Mouse (Mus musculus) heart, embryonic 16.5 days (tissue): Measurements from ENCODE around the gene Ldhal6b. TPM values are rescaled to one million over a fixed set of nuclear protein-coding genes. Genes with fewer than 3 reads are reported as not detected.

Experiments
- ATAC-seq: fragments of 200-750 bp; cut with Nextera tagmentation; replicated peaks from 2 replicates; pipeline ENCODE4 v1.8.0; 2017; ENCODE audit warnings: moderate number of reproducible peaks; ENCODE audit not compliant: insufficient read depth, low FRiP score; ENCODE audit errors: extremely low read depth
- H3K27ac ChIP-seq: fragments of 300-500 bp; sonication (generic); 2 replicates; pipeline ENCODE4 v1.5.1; 2014; ENCODE audit warnings: mild to moderate bottlenecking, low read length, control low read depth, moderate library complexity
- H3K27me3 ChIP-seq: fragments of 300-500 bp; sonication (generic); 2 replicates; pipeline ENCODE4 v1.6.1; 2014; ENCODE audit warnings: low read length, mixed read lengths; ENCODE audit not compliant: control insufficient read depth, insufficient read depth
- H3K36me3 ChIP-seq: fragments of 300-500 bp; sonication (generic); 2 replicates; pipeline ENCODE4 v1.6.1; 2014; ENCODE audit not compliant: control insufficient read depth, insufficient read depth
- H3K4me1 ChIP-seq: fragments of 300-500 bp; sonication (generic); 2 replicates; pipeline ENCODE4 v1.6.1; 2014; ENCODE audit warnings: low read length, mixed read lengths; ENCODE audit not compliant: control insufficient read depth, insufficient read depth
- H3K4me2 ChIP-seq: fragments of 300-500 bp; sonication (generic); 2 replicates; pipeline ENCODE4 v1.6.1; 2014; ENCODE audit warnings: low read depth, mild to moderate bottlenecking, control low read depth, low read length
- H3K4me3 ChIP-seq: fragments of 300-500 bp; sonication (generic); 2 replicates; pipeline ENCODE4 v1.5.1; 2014; ENCODE audit warnings: mild to moderate bottlenecking, control low read depth, low read length
- H3K9ac ChIP-seq: fragments of 300-500 bp; sonication (generic); 2 replicates; pipeline ENCODE4 v1.6.1; 2014; ENCODE audit warnings: low read length, control low read depth
- H3K9me3 ChIP-seq: fragments of 300-500 bp; sonication (generic); replicated peaks from 2 replicates; pipeline ENCODE4 v1.6.1; 2016; ENCODE audit warnings: low read length; ENCODE audit not compliant: control insufficient read depth
- WGBS: fragments of 180-500 bp; shearing (Covaris S2); extraction: QIAGEN DNeasy Blood & Tissue Kit; methylation state at CpG from one replicate; pipeline ENCODE4 v1.1.7; 2014; 5-methylcytosine and 5-hydroxymethylcytosine counted together
- polyA plus RNA-seq: library from polyadenylated mRNA; unstranded; fragments of >200 nt; fragmentation: Nextera tagmentation; extraction: Ambion mirVana; gene quantifications from 2 replicates; pipeline ENCODE4 v1.2.1, GENCODE M21; 2015

Gene Ldhal6b
- polyA plus RNA-seq, 1 experiment from 2014 or later: not detected

DNA sequence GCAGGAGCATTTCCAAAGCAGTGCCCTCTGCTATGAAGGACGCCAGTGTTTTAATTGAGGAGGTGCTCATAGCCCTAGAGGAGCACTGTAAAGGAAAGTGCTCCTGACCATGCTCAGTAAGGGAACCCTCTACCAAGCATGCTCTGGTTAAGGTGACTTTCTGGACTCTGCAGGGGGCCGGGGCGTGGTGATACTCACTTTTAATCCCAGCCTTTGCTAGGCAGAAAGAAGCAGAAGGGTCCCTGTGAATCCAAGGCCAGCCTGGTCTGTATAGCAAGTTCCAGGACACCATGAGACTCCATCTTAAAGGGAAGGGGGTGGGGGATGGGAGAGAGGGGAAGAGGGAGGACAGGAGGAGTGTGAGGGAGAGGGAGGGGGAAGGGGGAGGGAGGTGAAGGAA lies 30.2 kb downstream of the Ldhal6b start:
- no peaks in the 10 kb centered on the region for H3K9me3 ChIP-seq
- no peaks in the 10 kb centered on the region for H3K4me1 ChIP-seq
- H3K4me3 ChIP-seq: no peak overlapping the region
- no peaks in the 10 kb centered on the region for H3K36me3 ChIP-seq
- no peak overlapping the region for H3K9ac ChIP-seq
- H3K4me2 ChIP-seq: no peak overlapping the region
- ATAC-seq: no peak
- H3K27me3 ChIP-seq: no peaks in the 10 kb centered on the region
- no peak overlapping the region for H3K27ac ChIP-seq
- WGBS: 86% methylated on average over 3 of the region's 3 CpGs

DNA sequence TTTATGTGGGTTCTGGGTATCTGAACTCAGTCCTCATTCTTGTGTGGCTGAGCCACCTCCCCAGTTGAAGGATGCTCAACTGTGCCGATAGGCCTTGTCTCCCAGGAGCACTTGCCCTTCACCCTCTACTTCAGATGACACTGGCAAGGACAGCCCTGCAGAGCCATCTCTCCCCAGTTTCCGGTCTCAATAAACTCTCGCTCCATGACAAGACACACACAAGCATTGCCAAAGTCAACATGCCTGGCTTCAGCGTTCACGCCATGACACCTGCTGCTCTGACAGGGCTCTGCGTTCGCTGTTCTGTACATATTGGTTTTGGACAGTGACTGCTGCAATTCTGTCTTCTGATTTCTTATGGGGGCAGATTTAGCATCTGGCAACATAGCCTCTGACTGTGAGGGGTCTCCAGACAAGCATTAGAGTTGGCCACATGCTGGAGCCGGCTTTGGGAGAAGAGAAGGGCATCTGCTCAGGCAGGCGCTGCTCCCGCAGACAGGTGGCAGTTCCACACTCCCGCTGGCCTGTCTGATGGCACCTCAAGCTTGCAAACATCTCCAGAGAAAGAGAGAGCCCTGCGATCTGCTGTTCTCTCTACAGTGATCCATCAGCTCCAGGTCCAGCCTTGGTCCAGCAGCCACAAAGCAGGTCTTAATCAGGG lies 31.6 kb downstream of the Ldhal6b start:
- H3K4me3 ChIP-seq: no peak overlapping the region
- no peaks in the 10 kb centered on the region for H3K4me1 ChIP-seq
- H3K9ac ChIP-seq: no peak overlapping the region
- no peaks in the 10 kb centered on the region for H3K9me3 ChIP-seq
- WGBS: 74% methylated on average over 12 of the region's 12 CpGs
- no peak overlapping the region for H3K27ac ChIP-seq
- H3K27me3 ChIP-seq: no peaks in the 10 kb centered on the region
- H3K4me2 ChIP-seq: no peak overlapping the region
- H3K36me3 ChIP-seq: no peaks in the 10 kb centered on the region
- no peak for ATAC-seq

DNA sequence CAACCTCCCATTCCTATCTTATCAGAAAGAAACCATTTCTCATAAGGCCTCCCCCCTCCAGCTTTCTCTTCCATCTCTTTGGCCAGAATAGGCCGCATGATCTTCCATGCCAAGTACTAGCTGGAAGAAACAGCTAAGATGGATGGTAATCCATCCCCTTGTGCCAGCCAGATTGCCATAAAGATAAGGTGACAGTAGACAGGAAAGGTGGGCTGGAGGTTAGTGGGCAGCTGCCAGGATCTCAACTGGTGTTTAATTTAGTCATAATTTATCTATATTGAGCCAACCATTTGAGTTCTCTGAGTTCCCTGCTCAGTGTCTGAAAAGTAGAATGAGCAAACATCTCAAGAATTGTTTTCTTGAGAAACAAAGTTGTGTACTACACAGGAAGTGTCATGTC lies 32.9 kb downstream of the Ldhal6b start:
- H3K27ac ChIP-seq: no peak overlapping the region
- WGBS: 90% methylated on average over 1 of the region's 1 CpGs
- no peaks in the 10 kb centered on the region for H3K36me3 ChIP-seq
- ATAC-seq: no peak
- no peaks in the 10 kb centered on the region for H3K9me3 ChIP-seq
- no peak overlapping the region for H3K4me3 ChIP-seq
- H3K4me1 ChIP-seq: no peaks in the 10 kb centered on the region
- no peaks in the 10 kb centered on the region for H3K27me3 ChIP-seq
- no peak overlapping the region for H3K9ac ChIP-seq
- no peak overlapping the region for H3K4me2 ChIP-seq

DNA sequence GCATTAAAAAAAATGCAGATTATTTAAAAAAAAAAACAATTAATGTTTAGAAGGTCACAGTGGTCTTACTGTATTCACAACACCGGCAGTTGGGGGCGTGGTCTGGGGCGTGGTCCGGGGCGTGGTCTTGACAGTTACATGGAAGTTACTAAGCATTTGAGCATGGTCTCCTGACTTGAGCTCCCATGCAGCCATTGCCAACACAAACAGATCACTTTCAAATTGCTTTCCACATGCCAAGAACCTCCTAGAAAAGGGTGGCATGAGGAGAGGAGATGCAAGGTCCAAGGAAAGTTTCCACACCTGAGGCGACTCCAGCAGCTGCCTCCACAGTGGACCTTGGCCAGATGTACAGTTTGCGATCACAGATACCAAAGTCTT lies 40.6 kb downstream of the Ldhal6b start:
- no peak for ATAC-seq
- Histone ChIP-seq H3K4me2 (no peak overlapping the region), H3K9me3 (no peaks in the 10 kb centered on the region), H3K27me3 (no peaks in the 10 kb centered on the region), H3K4me1 (peaks cover 4% of the 10 kb centered on the region), H3K9ac (no peak overlapping the region), H3K4me3 (no peak overlapping the region), H3K36me3 (no peaks in the 10 kb centered on the region), H3K27ac (no peak overlapping the region)
- WGBS: 29% methylated on average over 7 of the region's 7 CpGs

DNA sequence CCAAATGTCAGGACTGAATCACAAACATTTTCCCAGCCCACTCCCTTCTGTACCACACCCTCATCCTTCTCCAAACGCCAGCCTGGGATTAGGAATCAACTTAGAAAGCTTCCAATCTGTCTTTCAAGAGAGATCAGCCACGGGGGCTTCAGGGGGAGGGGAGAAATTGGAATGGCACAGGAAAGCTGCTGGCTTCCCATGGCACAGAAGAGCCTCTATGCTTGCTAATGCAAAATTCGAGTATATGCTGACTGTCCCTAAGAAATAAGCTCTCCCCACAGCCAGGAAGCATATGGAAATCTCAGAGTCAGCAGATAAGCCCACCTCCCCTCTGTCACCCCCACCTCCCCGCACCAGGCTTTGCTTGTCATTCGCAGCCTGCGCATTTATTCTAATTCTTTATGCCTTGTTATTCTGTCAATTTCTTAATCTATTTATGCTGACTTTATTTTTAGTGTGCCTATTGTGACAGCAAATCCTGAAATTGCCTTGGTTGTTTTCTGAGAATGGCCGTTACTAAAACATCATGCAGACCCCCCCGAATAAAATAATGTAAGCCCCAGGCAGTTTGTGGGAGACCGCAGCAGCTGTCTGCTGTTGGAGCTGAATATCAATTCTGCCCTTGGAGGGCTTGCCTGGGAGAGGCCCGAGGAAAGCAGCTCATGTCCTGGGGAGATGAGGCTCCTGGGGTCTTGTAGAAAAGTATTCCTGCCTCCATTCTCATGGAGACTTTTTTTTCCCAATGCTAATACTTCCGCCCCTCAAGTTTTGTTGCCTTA lies 41.2 kb downstream of the Ldhal6b start:
- Histone ChIP-seq H3K27me3 (no peaks in the 10 kb centered on the region), H3K4me1 (peaks cover 6% of the 10 kb centered on the region), H3K27ac (no peak overlapping the region), H3K9me3 (no peaks in the 10 kb centered on the region), H3K4me2 (no peak overlapping the region), H3K9ac (no peak overlapping the region), H3K4me3 (no peak overlapping the region), H3K36me3 (no peaks in the 10 kb centered on the region)
- ATAC-seq: no peak
- WGBS: 36% methylated on average over 11 of the region's 11 CpGs

DNA sequence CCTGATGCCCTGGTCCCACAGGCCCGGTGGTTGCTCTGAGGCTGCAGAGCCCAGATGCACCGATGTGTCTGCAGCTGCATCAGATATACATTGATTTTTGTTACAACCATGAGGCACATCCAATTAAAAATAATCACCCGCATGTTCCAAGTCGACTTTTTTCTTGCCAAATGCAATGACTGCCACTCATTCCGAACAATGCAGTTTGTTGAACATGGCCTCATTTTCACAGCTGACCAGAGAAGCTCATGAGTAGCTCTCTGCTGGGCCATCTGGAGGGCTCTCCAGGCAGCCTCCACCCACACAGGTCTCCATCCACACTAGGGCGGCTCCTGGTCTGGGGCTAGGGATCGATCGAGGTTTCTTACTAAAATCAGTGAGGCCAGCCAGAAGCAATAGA lies 45.6 kb downstream of the Ldhal6b start:
- no peaks in the 10 kb centered on the region for H3K36me3 ChIP-seq
- 74% methylated on average over 8 of the region's 8 CpGs for whole genome bisulfite sequencing
- no peak overlapping the region for H3K4me2 ChIP-seq
- ATAC-seq: no peak
- H3K4me3 ChIP-seq: no peak overlapping the region
- no peak overlapping the region for H3K9ac ChIP-seq
- peaks cover 22% of the 10 kb centered on the region for H3K4me1 ChIP-seq
- H3K9me3 ChIP-seq: no peaks in the 10 kb centered on the region; the same call in 1 of the 2 replicates
- H3K27ac ChIP-seq: no peak overlapping the region
- no peaks in the 10 kb centered on the region for H3K27me3 ChIP-seq

DNA sequence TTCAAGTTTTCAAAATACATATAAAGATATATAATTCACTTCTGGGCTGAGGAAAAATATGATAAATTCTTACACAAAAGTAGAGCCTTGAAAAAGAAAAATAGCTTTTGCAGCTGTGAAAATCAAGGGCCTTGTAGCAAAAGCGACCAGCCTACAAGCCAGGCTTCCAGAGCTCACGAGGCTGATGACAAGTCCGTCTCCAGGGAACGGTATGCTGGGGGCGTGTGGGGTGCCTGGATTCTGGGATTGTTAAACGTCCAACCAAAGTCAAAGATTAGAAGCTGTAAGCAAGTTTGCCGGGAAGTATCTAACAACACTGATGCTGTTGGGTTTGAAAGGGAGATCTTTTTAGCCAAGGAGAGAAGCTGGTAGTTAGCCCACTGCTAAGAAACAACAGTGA lies 47.0 kb downstream of the Ldhal6b start:
- Histone ChIP-seq H3K27ac (peak overlapping the region; percentile 66), H3K4me2 (no peak overlapping the region)
- WGBS: 28% methylated on average over 7 of the region's 7 CpGs

DNA sequence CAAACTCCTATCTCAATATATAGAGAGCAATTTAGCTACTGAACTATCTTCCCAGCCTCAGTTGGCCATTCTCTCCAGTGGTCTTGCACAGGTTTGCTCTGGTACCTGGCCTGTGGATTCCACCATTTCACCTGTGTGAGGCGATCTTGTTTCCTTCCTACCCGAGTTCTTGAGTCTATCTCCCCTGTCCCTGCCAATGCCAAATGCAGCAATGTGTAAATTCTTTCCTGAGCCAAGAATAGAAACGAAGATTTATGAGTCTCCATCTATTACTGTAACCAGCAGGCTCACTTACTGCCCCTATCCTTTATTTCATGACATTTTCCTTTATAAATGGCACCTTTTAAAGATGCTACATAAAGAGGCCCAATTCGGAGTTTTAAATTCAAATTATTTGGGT lies 47.5 kb downstream of the Ldhal6b start:
- H3K4me2 ChIP-seq: no peak overlapping the region; the same call in 1 of the 2 replicates
- WGBS: 46% methylated on average over 4 of the region's 4 CpGs
- no peak overlapping the region for H3K4me3 ChIP-seq
- no peaks in the 10 kb centered on the region for H3K36me3 ChIP-seq
- peak; percentile 64; the same call in 1 of the 2 replicates for ATAC-seq
- peak overlapping the region; percentile 58 for H3K27ac ChIP-seq
- H3K4me1 ChIP-seq: peaks cover 22% of the 10 kb centered on the region
- H3K9ac ChIP-seq: no peak overlapping the region
- H3K9me3 ChIP-seq: no peaks in the 10 kb centered on the region; the same call in 1 of the 2 replicates
- H3K27me3 ChIP-seq: no peaks in the 10 kb centered on the region

More for the DNA sequence above, 47.0 kb downstream of the Ldhal6b start:
- Histone ChIP-seq H3K4me1 (peaks cover 22% of the 10 kb centered on the region), H3K27me3 (no peaks in the 10 kb centered on the region), H3K4me3 (no peak overlapping the region), H3K36me3 (no peaks in the 10 kb centered on the region), H3K9me3 (no peaks in the 10 kb centered on the region; the same call in 1 of the 2 replicates), H3K9ac (no peak overlapping the region)
- ATAC-seq: peak; percentile 70; the same call in 1 of the 2 replicates
